Mouse (Mus musculus) G1E (cell line): ENCODE data around the gene Wfikkn2.

Experiments used
- CTCF ChIP-seq: IDR thresholded peaks from 2 replicates; pipeline ENCODE4 v1.5.1; 2012; ENCODE audit warnings: low read depth, low read length, inconsistent platforms, mixed read lengths
- GATA2 ChIP-seq: IDR thresholded peaks from 2 replicates; pipeline ENCODE4 v1.6.1; 2012; ENCODE audit warnings: low read depth, low read length, inconsistent platforms, borderline replicate concordance
- TAL1 ChIP-seq: conservative IDR thresholded peaks from 2 replicates; pipeline ENCODE4 v1.6.1; 2012; ENCODE audit warnings: low read depth, low read length, inconsistent platforms, mixed read lengths

- TF ChIP-seq GATA2 = no peak
- no peak for TF ChIP-seq TAL1
- no peak for TF ChIP-seq CTCF
These were observed 16.4 kb downstream of the Wfikkn2 start for GRCm38 (mm10) chr11:94229207-94229960.
